Mouse (Mus musculus) kidney, embryonic 16.5 days (tissue): ENCODE results near the gene Tmem140. TPM values are rescaled to one million over a fixed set of nuclear protein-coding genes. Genes with fewer than 3 reads are reported as not detected.

Source experiments
- ATAC-seq: fragments of 200-750 bp; cut with Nextera tagmentation; 2 replicates; pipeline ENCODE4 v1.8.0; 2017; ENCODE audit warnings: moderate TSS enrichment; ENCODE audit not compliant: low FRiP score, low TSS enrichment
- H3K27ac ChIP-seq: fragments of 300-500 bp; sonication (generic); 2 replicates; pipeline ENCODE4 v1.5.1; 2014; ENCODE audit warnings: low read length
- H3K27me3 ChIP-seq: fragments of 300-500 bp; sonication (generic); 2 replicates; pipeline ENCODE4 v1.6.1; 2014; ENCODE audit warnings: low read length, control low read depth, mixed read lengths; ENCODE audit not compliant: insufficient read depth
- H3K36me3 ChIP-seq: fragments of 300-500 bp; sonication (generic); 2 replicates; pipeline ENCODE4 v1.6.1; 2014; ENCODE audit warnings: low read length, control low read depth, mixed read lengths; ENCODE audit not compliant: insufficient read depth
- H3K4me1 ChIP-seq: fragments of 300-500 bp; sonication (generic); 2 replicates; pipeline ENCODE4 v1.6.1; 2014; ENCODE audit warnings: low read length, control low read depth, mixed read lengths; ENCODE audit not compliant: insufficient read depth
- H3K4me2 ChIP-seq: fragments of 300-500 bp; sonication (generic); replicated peaks from 2 replicates; pipeline ENCODE4 v1.6.1; 2014; ENCODE audit warnings: low read depth, low read length
- H3K4me3 ChIP-seq: fragments of 300-500 bp; sonication (generic); 2 replicates; pipeline ENCODE4 v1.5.1; 2014; ENCODE audit warnings: mild to moderate bottlenecking, low read length
- H3K9ac ChIP-seq: fragments of 300-500 bp; sonication (generic); replicated peaks from 2 replicates; pipeline ENCODE4 v1.6.1; 2014; ENCODE audit warnings: low read length
- H3K9me3 ChIP-seq: fragments of 300-500 bp; sonication (generic); 2 replicates; pipeline ENCODE4 v1.6.1; 2016; ENCODE audit warnings: low read length, control low read depth
- WGBS: fragments of 180-500 bp; shearing (Covaris S2); extraction: QIAGEN DNeasy Blood & Tissue Kit; methylation state at CpG from one replicate; pipeline ENCODE4 v1.1.7; 2014; 5-methylcytosine and 5-hydroxymethylcytosine counted together
- polyA plus RNA-seq: library from polyadenylated mRNA; unstranded; fragments of >200 nt; fragmentation: Nextera tagmentation; extraction: Ambion mirVana; gene quantifications from 2 replicates; pipeline ENCODE4 v1.2.1, GENCODE M21; 2015

Gene Tmem140
- polyA plus RNA-seq: 2.8 and 3.1 TPM in 2 replicates

DNA sequence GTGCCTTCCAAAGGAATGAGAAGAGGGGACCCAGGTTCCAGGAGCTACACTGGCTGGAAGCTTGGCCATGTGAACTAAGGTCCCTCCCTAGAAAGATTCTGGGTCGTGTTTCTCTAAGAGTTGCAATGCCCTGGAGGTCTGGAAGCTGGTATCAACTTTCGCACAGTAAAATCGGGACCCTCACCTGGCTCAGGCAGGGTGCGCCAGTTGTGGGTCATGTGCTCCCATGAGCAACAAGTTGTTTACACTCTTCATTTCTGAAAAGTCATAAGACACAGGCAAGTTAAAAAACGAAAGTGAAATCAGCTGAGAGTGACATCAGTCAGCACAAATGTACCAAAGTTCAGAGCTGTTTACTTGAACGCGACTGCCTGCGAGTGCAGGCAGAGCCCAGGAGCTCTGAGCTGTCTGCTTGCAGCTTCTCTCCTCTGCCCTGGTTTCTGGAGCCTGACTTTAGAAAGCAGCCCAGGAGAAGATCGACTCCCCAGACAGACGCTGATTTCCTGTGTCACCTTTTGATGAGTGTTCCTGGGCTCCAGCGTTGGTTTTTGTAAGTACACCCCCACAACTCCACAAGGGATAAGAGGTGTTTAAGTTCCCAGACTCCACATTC lies at the start of gene Tmem140:
TSS of gene Tmem140 (plus strand) at position 356 of the 613 bp plus-strand sequence.
- Histone ChIP-seq H3K9ac (peak within 1 kb of the TSS; percentile 55), H3K4me1 (peaks cover 28% of the 10 kb centered on the region), H3K4me3 (peak within 1 kb of the TSS; percentile 30), H3K27me3 (no peaks in the 10 kb centered on the region), H3K9me3 (no peaks in the 10 kb centered on the region), H3K4me2 (peak within 1 kb of the TSS; percentile 45), H3K27ac (0 out of 2 replicates have a peak within 1 kb of the TSS, but pooled peaks have one; percentile 12), H3K36me3 (no peaks in the 10 kb centered on the region)
- ATAC-seq: 0 out of 2 replicates have a peak, but pooled peaks have one; percentile 27
- WGBS: 16% methylated on average over 11 of the region's 11 CpGs

DNA sequence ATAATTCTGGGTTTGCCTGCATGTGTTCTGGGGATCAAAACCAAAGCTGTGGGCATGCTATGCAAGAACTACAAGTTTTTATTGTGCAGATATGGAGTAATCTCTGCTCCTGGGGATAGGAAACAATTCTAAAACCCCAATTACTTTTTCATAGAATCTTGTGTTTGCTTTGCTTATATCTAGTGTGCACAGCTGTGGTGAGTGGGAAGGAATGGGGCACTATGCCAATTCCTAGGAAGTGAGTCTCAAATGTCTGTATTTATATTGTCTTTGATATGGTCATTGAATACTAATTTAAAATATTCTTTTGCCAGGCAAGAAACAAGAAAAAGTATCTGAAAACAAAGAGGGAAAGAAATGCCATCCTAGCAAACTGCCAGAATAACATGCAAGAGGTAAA lies 38.5 kb upstream of the Tmem140 start:
- H3K9ac ChIP-seq: no peak overlapping the region
- H3K4me2 ChIP-seq: no peak overlapping the region
- ATAC-seq: no peak
- no peaks in the 10 kb centered on the region for H3K36me3 ChIP-seq
- H3K4me3 ChIP-seq: no peak overlapping the region
- H3K4me1 ChIP-seq: no peaks in the 10 kb centered on the region
- H3K9me3 ChIP-seq: no peaks in the 10 kb centered on the region
- H3K27ac ChIP-seq: no peak overlapping the region
- H3K27me3 ChIP-seq: no peaks in the 10 kb centered on the region

DNA sequence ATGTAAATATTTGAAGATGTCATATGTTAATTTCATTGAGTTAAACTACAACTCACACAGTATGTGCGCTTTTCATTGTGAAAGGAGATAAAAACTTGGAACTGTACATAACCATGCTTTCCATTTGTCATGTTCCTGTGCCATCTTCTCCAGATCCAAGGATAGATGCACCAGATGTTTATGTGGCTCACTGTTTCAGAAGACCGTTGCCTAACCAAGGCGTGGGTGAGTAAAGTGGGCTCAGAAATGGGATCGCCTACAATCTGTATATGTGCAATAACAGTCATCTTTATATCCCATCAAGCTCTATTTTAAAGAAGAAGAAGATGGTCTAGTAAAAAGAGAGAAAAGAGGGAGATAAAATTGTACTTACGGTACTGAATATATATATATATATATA lies 30.6 kb upstream of the Tmem140 start:
- Histone ChIP-seq H3K4me3 (no peak overlapping the region), H3K27me3 (no peaks in the 10 kb centered on the region)
- 93% methylated on average over 5 of the region's 5 CpGs for WGBS

DNA sequence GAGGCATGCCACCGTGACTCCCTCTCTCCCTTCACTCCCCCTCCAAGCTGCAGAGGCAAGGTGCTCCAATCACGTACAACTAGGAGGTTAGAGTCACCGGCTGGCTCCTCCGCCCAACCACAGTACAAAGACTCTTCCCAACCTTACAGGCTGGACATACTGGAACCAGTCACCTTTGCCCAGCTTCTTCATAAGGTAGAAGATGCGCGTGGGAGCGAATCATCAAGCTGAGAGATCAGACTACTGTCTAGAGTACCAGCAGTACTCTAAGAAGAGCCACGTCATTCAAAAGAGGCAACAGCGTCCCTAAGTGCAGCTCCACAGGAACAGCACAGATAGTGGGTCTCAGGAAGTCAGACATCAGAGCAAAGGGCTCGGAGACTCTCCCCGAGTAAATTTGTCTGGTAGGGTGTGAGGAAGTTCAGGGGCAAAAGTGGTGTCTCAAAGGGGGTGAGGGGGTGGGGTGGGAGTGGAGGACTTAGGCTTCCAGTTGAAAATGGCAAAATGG lies 1.3 kb upstream of the Tmem140 start:
- Histone ChIP-seq H3K36me3 (no peaks in the 10 kb centered on the region), H3K4me1 (peaks cover 23% of the 10 kb centered on the region), H3K27ac (no peak overlapping the region), H3K9ac (no peak overlapping the region), H3K4me2 (no peak overlapping the region), H3K4me3 (no peak overlapping the region), H3K27me3 (no peaks in the 10 kb centered on the region), H3K9me3 (0 out of 2 replicates have a peak, but pooled peaks cover 4% of the 10 kb centered on the region)
- 86% methylated on average over 11 of the region's 11 CpGs for WGBS
- no peak for ATAC-seq

More for the DNA sequence above, 30.6 kb upstream of the Tmem140 start:
- Histone ChIP-seq H3K9me3 (no peaks in the 10 kb centered on the region), H3K9ac (no peak overlapping the region), H3K36me3 (no peaks in the 10 kb centered on the region), H3K4me2 (no peak overlapping the region), H3K4me1 (no peaks in the 10 kb centered on the region), H3K27ac (no peak overlapping the region)
- no peak for ATAC-seq

DNA sequence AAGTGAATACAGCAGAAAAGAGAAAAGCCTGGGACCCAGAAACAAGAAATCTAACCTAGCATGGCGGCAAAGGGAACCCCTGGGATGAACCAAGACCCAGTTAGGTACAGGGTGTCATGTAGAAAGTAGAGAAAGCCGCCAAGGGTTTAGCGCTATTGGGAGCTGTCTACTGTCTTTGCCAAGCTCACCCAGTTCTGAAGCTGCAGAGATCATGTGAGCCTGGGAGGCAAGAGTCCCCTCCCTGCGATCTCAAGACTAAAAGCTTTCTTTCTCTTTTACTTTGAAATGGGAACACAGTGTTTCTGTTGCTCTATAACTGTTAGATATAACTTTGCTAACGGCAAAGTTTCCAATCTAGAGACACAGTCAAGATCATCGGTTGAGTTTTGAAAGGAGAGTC lies 565 bp upstream of the Tmem140 start:
- no peak for ATAC-seq
- H3K4me2 ChIP-seq: peak overlapping the region; percentile 45; the same call in 1 of the 2 replicates
- no peak overlapping the region for H3K9ac ChIP-seq
- peak overlapping the region; percentile 30; the same call in 1 of the 2 replicates for H3K4me3 ChIP-seq
- H3K36me3 ChIP-seq: no peaks in the 10 kb centered on the region
- H3K9me3 ChIP-seq: 0 out of 2 replicates have a peak, but pooled peaks cover 1% of the 10 kb centered on the region
- no peak overlapping the region for H3K27ac ChIP-seq
- H3K27me3 ChIP-seq: no peaks in the 10 kb centered on the region
- peaks cover 28% of the 10 kb centered on the region for H3K4me1 ChIP-seq
- 94% methylated on average over 6 of the region's 6 CpGs for WGBS

DNA sequence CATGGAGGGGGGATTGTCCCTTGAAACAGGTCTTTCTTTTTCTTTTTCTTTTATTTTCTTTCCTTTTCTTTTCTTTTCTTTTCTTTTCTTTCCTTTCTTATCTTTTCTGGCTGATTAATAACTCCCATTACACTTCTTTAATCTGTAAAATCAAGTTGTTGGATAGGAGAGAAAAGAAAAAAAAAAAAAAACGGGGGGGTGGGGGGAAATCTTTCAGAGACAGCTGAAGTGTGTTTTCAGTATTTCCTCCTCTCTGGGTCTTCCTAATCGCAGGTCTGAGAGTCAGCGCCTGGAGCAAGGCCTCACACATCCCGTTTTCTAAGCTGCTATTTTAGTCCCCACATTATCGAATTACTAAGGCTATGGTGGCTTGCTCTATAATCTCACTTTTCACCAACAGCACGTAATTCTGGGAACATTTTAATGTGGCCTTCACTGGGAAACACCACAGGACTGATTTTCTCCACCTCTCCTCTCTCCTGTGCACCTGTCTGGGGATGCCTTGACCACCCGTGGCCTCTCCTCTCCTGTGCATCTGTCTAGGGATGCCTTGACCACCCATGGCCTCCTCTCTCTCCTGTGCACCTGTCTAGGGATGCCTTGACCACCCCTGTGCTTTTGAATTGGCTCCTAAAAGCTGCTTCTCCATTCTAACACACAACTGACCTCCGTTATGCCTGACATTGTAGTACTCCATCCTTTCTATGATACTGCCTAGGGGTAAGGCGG lies 1.0 kb downstream of the Tmem140 start:
- H3K36me3 ChIP-seq: no peaks in the 10 kb centered on the region
- no peak overlapping the region for H3K4me2 ChIP-seq
- 62% methylated on average over 9 of the region's 9 CpGs for WGBS
- no peak overlapping the region for H3K4me3 ChIP-seq
- ATAC-seq: no peak
- H3K27ac ChIP-seq: no peak overlapping the region
- H3K4me1 ChIP-seq: peaks cover 31% of the 10 kb centered on the region
- no peaks in the 10 kb centered on the region for H3K27me3 ChIP-seq
- no peak overlapping the region for H3K9ac ChIP-seq
- H3K9me3 ChIP-seq: no peaks in the 10 kb centered on the region

DNA sequence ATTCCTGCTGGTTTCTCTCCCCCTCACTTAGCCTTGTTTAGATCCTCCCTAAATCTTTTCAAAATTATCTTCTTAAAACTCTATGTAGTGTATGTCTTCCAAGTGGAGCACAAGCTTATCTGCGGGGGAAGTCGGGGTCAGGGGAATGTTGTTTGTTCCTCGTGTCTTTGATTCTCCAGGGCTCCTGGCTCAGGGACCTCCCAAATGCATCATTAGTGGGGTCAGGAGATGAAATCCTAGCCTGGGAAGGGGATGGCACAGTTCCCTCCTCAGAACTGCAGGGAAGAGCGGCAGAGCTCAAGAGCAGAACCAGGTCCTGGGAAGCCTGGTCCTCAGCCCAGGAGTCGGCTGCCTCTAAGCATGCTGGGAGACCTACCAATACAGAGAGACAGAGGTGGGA lies 2.3 kb downstream of the Tmem140 start:
- Histone ChIP-seq H3K27ac (peak overlapping the region; percentile 72; the same call in 1 of the 2 replicates), H3K9ac (no peak overlapping the region), H3K27me3 (no peaks in the 10 kb centered on the region), H3K36me3 (no peaks in the 10 kb centered on the region), H3K4me3 (no peak overlapping the region), H3K4me2 (no peak overlapping the region), H3K9me3 (no peaks in the 10 kb centered on the region), H3K4me1 (peaks cover 35% of the 10 kb centered on the region)
- 46% methylated on average over 5 of the region's 5 CpGs for WGBS
- no peak for ATAC-seq

DNA sequence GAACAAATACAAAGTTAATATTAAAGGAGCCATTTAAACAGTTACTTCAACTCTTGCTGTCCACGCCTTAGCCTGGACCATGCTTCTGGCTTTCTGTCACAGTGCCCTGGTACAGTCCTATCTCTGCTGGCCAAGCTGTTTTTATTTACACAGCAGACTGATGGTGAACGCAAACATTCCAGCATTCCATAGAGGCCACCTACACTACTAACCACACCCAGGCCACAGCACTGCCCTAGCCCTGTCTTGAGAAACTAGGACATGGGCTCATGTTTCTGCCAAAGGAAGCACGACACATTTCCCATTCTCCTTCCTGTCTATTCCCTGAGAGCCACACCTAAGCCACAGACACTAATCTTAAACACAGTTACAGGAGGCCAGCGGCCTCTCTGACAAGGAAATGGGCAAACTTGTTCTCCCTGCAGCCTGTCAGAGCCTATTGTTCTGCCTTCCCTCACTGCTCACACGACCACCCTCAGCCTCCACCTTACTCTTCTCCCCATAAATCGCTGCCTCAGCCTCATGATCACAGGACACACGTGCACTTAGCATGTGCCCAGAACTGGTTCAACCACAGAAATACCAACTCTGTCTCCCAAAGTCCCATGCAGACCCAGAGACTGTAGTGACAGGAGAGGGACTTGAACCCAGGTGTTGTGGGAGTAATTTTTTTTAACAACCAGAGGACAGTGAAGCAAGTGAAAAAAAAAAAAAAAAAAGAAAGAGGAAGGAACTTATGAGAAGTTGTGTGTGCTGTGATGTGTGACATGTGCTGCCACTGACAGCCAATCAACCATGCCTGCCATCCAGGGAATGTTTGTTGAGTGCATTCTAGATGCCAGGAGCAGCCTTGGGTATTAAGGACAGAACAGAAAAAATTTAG lies 3.0 kb downstream of the Tmem140 start:
- H3K4me2 ChIP-seq: no peak overlapping the region
- H3K4me1 ChIP-seq: peaks cover 36% of the 10 kb centered on the region
- H3K9me3 ChIP-seq: no peaks in the 10 kb centered on the region
- H3K4me3 ChIP-seq: no peak overlapping the region
- no peaks in the 10 kb centered on the region for H3K36me3 ChIP-seq
- no peaks in the 10 kb centered on the region for H3K27me3 ChIP-seq
- peak; percentile 57 for ATAC-seq
- 53% methylated on average over 7 of the region's 7 CpGs for WGBS
- peak overlapping the region; percentile 72; the same call in 1 of the 2 replicates for H3K27ac ChIP-seq
- H3K9ac ChIP-seq: no peak overlapping the region

DNA sequence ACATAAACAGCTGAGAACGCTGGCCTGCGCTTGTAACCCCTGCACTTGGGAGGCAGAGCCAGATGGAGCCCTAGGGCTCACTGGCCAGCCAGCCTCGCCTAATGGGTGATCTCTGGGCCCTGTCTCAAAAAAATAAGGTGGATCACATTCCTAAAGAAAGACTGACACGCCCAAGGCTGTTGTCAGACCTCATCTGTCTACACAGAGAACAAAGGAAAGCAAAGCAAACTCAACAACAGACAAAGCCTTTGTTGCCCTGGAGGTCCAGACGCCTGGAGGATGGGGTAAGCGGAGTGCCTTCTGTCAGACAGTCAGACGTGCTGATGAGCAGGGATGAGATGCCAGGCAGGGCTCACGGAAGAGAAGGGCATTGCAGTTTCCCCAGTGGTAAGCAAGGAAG lies 3.8 kb downstream of the Tmem140 start:
- 67% methylated on average over 8 of the region's 8 CpGs for WGBS
- Histone ChIP-seq H3K27ac (no peak overlapping the region), H3K9ac (no peak overlapping the region)

More for the DNA sequence above, 3.8 kb downstream of the Tmem140 start:
- no peak overlapping the region for H3K4me2 ChIP-seq
- H3K4me1 ChIP-seq: peaks cover 38% of the 10 kb centered on the region
- no peak overlapping the region for H3K4me3 ChIP-seq
- no peak for ATAC-seq
- no peaks in the 10 kb centered on the region for H3K27me3 ChIP-seq
- no peaks in the 10 kb centered on the region for H3K9me3 ChIP-seq
- no peaks in the 10 kb centered on the region for H3K36me3 ChIP-seq
